Mouse (Mus musculus): ENCODE results near the gene Dab2ip.

Dab2ip gene

DNA sequence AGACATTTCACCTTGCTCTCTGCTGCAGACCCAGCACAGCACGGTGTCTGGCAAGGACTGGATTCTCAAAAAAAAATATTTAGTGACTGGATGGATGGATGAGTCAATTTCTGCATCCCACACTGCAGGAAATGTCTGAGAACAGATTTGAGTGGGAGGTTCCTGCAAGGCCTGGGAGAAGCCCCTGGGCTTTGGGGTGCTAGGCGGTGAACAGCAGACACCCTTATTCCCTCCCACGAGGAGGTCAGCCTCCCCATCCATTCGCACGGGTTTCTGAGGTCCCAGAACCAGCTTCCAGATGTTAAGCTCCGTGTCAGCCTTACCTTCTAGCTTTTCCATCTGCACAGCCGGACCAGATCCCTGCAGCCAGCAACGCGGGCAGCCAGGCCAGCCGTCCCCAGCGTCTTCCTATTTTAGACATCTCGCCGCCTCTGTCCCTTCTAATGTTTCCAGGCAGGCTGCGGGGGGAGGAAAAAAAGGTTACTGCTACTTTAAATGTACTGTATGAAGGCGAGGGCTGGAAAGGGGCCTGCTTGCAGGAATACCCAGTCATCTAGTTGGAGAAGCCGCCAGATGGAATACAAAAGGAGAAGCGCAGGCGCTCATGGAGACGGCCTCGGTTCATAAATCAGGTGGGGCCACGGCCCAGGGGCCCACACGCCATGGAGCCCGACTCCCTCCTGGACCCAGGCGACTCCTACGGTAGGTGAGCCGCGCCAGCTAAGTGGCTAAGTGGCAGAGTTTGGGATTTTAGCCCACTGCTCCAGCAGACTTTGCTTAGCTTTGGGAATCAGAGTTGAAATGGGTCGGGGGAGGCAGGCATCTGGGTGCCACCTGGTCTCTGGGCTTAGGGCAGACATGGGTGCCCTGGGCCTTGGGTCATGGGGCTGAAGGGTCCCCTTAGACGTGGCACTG is at the start of gene Dab2ip:
TSS of gene Dab2ip (plus strand) at position 356 of the 915 bp plus-strand sequence.
- peak; percentile 63 for DNase-seq

DNA sequence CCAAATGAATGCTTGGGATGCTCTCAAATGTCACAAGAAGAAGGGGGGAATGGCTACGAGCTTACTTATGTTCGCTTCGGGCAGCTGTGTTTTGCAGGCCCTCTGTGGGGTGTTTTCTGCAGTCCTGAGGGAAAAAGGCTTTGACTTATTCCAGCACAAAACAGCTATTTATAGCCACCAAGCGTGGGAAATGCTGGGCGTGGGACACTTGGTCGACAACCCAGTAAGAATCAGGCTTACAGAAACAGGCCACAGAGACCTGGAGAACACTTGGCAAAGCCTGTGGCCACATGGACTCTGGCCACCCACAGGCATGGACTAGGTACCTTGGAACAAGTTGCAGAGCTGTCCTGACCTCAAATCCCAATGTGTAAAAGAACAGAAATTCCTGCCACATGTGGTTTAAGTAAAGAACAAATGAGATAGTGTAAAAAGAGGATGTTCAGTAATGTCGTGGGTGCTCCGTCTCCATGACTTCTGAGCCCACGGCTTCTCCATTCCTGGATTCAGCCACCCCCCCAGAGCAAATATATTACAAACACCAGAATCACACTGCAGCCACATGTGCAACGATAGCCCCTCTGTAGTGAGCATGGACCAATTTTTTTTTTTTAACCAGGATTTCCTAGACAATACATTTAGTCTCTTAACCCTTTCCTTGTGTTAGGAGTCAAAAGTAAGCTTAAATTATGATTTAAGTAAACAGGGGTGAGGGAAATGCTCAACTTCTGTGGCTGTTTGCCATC is 49.3 kb upstream of the Dab2ip start:
- DNase-seq: peak; percentile 25

GRCm38 (mm10) chr2:35509343-35509667 is 48.8 kb upstream of the Dab2ip start:
- no peak for DNase-seq

DNA sequence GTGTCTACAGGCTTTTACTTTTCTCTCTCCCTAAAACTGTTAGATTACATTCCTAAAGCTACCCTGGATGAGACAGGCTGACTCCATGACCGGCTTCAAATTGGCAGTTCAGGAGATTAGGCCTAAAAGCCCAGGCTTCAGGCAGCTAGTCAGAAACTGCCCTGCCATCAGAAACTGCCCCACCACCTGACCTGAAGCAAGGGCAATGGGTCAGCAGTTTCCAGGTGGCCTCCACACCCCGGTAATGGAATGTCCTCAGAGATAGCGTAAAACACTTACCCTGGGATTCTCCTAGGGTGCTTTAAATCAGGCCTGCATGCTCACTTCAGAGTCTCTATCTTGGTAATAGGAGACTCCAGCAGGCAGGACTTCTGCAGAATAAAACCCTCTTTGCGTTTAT is 48.2 kb upstream of the Dab2ip start:
- no peak for DNase-seq

DNA sequence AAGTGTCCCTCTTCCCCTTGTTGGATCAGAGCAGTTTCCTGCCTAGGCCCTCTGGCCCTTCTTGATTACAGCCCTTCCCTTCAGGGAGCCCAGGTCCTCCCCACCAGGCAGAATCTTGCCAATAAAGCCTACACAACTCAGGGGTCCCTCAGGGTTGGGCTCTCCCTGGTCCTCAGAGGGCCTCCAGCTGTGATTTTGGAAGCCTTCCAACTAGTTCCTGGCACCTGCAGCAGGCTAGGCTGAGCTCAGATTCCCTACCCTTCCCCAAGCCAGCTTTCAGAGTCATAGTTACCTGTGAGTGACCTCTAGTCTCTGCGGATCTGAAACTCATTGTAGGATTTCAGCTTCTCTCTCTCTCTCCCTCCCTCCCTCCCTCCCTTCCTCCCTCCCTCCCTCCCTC is 47.1 kb upstream of the Dab2ip start:
- DNase-seq: no peak

GRCm38 (mm10) chr2:35512226-35512625 is 45.8 kb upstream of the Dab2ip start:
- no peak for DNase-seq

- peak; percentile 52 for DNase-seq
Measured at GRCm38 (mm10) chr2:35514051-35514892, 43.8 kb upstream of the Dab2ip start.

- no peak for DNase-seq
Measured at GRCm38 (mm10) chr2:35526612-35527242, 31.3 kb upstream of the Dab2ip start.

- DNase-seq: no peak
Measured at GRCm38 (mm10) chr2:35529086-35529485, 29.0 kb upstream of the Dab2ip start.

DNA sequence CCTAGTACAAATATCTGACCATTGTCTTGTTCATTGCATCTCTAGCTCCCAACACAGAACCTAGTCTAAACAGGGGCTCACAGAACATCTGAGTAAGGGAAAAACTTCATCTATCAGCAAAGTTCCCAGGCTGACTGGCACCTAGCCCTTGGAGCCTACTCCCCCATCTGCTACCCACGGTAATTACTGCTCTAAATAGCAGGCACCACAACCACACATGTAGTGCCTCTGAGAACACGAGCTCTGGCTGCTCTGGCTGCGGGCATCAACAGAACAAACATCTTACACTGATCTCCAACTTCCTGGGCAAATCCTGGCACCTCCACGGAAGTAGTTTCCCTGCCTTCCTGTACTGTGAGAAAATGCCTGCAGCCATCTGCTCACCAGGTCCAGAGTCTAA is 28.2 kb upstream of the Dab2ip start:
- no peak for DNase-seq

DNA sequence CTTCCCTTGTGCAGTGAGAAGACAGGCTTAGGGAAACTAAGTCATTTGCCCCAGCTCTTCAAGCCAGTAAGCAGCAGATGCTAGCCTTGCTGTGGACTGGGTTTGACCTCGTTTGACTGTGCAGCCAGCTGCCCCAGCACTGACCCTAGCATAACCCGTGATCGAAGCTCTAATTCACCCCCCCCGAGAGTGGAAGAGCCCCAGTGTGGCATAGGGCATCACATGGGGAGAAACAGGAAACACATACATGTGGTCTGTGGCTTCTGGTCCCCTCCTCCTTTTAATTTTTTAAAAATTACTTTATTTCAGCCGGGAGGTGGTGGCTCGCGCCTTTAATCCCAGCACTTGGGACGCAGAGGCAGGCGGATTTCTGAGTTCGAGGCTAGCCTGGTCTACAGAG is 27.3 kb upstream of the Dab2ip start:
- no peak for DNase-seq

- no peak for DNase-seq
Measured at GRCm38 (mm10) chr2:35533646-35534045, 24.4 kb upstream of the Dab2ip start.

DNA sequence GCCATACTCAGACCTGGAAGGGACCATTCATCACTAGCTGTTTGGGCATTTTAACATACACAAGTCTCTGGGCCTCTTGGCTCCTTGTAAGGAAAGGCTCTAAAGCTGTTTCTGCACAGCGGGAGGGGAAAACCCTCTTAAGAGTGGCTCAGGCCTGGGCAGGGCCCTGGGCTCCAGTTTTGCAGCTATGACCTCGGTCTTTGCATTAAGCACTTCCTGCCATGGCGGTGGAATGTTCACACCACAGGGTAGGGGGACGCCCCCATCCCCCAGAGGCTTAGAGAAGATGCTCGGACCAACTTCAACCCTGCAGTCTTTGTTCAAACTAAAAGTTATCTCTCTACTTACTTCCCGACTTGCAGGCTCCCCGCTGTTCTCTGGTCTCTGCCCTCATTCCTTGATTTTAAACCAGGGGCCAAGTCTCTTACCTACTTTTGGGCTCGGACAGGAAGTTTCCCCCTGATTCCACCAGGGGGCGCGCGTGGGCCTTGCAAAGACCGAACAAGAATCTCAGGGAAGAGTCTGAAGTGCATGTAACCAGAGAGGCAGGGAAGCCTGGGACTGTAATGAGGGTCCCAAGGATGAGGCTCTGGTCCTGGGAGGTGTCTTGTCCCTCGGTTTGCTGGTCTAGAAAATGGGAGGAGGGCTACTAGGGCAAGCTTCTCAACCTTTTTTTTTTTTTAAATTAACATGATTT is 18.6 kb upstream of the Dab2ip start:
- peak; percentile 82 for DNase-seq

- no peak for DNase-seq
Measured at GRCm38 (mm10) chr2:35540798-35541197, 17.3 kb upstream of the Dab2ip start.

- DNase-seq: peak; percentile 71
Measured at GRCm38 (mm10) chr2:35544717-35545116, 13.3 kb upstream of the Dab2ip start.

- DNase-seq: no peak
Measured at GRCm38 (mm10) chr2:35545125-35545590, 12.9 kb upstream of the Dab2ip start.

- no peak for DNase-seq
Measured at GRCm38 (mm10) chr2:35546462-35546861, 11.6 kb upstream of the Dab2ip start.

- DNase-seq: no peak
Measured at GRCm38 (mm10) chr2:35549191-35549590, 8.9 kb upstream of the Dab2ip start.

GRCm38 (mm10) chr2:35550097-35550496 is 8.0 kb upstream of the Dab2ip start:
- DNase-seq: no peak

- no peak for DNase-seq
Measured at GRCm38 (mm10) chr2:35556918-35557486, 1.1 kb upstream of the Dab2ip start.

DNA sequence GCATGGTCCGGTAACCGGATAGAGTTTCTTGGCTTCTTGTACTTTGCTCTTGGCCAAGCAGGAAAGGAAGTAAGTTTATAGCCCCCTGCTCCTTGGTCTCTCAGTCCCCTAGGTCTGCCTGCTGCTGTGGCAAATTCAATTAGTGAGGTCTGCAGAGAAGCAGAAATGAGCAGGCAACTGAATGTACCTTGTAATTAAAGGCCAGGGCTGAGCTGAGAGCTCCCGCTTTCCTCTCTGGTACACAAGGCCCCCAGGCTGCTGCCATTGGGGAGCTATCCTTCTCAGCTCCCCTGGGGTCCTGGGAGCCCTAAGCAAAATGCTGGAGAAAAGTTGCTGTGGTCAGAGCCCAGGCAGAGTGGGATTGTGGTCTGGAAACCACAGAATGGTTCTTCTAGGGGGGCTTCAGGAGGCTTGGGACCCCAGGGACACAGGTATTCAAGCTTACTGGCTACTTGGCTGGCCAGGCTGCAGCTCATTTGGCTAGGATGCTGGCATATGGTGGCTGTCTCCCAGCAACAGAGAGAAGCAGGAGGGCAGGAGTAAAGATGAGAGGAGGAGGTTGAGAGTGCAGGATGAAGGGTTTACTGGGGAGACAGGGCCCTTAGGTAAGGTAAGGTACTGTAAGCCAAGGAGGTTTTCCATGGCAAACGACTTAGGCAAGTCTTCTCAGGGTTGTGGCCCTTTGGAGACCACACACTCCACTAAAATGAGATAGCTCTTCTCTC is 922 bp downstream of the Dab2ip start:
- DNase-seq: no peak
